22 mouse cellular contexts compared by ENCODE assay signal in the genomic region with DNA sequence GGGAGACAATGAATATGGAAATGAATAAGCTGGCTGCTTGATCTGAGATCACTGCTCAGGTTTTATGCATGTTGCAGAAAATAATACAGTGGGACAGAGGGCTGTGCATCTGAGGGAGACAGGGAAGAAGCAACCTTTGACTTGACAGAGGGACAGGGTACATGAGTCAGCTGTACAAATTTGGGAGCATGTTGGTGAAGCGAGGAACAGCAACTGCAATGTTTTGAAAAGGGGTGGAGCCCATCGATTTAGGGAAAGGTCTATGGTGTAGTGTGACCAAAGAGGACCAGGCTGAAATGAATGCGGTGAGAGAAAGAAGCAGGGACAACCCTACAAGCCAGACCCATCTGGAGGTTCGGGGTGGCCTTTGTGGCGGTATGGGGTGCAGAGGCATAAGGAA.
"Had no signal": no experiment of that assay in that cellular context is flagged by ENCODE, and none has a peak within 500 bp of the region (broad histone marks: within the 10 kb centered on the region; RNA-seq: fewer than 3 reads in every experiment).

No protein-coding gene starts in this region.

- H3K4me3 ChIP-seq: layer of hippocampus, adult 2 months; limb, embryonic 12.5 days; limb, embryonic 15.5 days; lung, embryonic 15.5 days; megakaryocyte, embryonic 14.5 days; midbrain, embryonic 10.5 days; myocyte; neural tube, embryonic 13.5 days had no signal

- H3K4me1 ChIP-seq: limb, embryonic 12.5 days; limb, embryonic 15.5 days; megakaryocyte, embryonic 14.5 days had no signal

- H3K27me3 ChIP-seq: limb, embryonic 15.5 days; lung, embryonic 15.5 days; neural tube, embryonic 13.5 days had no signal

- H3K4me2 ChIP-seq: limb, embryonic 12.5 days; limb, embryonic 15.5 days; neural tube, embryonic 13.5 days had no signal

- H3K9me3 ChIP-seq: limb, embryonic 12.5 days; limb, embryonic 15.5 days; lung, embryonic 15.5 days; megakaryocyte, embryonic 14.5 days; midbrain, embryonic 10.5 days; neural tube, embryonic 13.5 days had no signal

- DNase-seq: kidney, adult 2 months; kidney, postnatal 25 days; layer of hippocampus, adult 9-11 months; left cerebral cortex, postnatal 4 days; lung, adult 18-20 months; lung, postnatal 10 days; thymus, adult 2 months; thymus, postnatal 14 days; thymus, postnatal 4 days had no signal

- H3K27ac ChIP-seq: kidney, postnatal 0 days; layer of hippocampus, adult 2 months; limb, embryonic 12.5 days; limb, embryonic 15.5 days; liver, embryonic 14.5 days; lung, embryonic 15.5 days; midbrain, embryonic 10.5 days; neural tube, embryonic 13.5 days; stomach, postnatal 0 days had no signal

- H3K9ac ChIP-seq: limb, embryonic 12.5 days; limb, embryonic 15.5 days; liver, embryonic 14.5 days; lung, embryonic 15.5 days; neural tube, embryonic 13.5 days had no signal

- H3K36me3 ChIP-seq: limb, embryonic 12.5 days; limb, embryonic 15.5 days; lung, embryonic 15.5 days; midbrain, embryonic 10.5 days; neural tube, embryonic 13.5 days had no signal

- ATAC-seq: inflammation-experienced regulatory T-cells, adult 6 months; intestine, postnatal 0 days had no signal
